Mouse (Mus musculus) inflammation-experienced regulatory T-cells (primary cell): Measurements from ENCODE around the gene Trmt1l. TPM values are rescaled to one million over a fixed set of nuclear protein-coding genes. Genes with fewer than 3 reads are reported as not detected.

Source experiments
- polyA plus RNA-seq, 2 experiments: library from polyadenylated mRNA; unstranded; fragments of 100-300 nt; shearing (Covaris generic); gene quantifications; one replicate each; pipeline ENCODE4 v1.2.1; 2017

Trmt1l gene
- 10 to 100 TPM; 86.3 to 87.2 TPM for polyA plus RNA-seq

DNA sequence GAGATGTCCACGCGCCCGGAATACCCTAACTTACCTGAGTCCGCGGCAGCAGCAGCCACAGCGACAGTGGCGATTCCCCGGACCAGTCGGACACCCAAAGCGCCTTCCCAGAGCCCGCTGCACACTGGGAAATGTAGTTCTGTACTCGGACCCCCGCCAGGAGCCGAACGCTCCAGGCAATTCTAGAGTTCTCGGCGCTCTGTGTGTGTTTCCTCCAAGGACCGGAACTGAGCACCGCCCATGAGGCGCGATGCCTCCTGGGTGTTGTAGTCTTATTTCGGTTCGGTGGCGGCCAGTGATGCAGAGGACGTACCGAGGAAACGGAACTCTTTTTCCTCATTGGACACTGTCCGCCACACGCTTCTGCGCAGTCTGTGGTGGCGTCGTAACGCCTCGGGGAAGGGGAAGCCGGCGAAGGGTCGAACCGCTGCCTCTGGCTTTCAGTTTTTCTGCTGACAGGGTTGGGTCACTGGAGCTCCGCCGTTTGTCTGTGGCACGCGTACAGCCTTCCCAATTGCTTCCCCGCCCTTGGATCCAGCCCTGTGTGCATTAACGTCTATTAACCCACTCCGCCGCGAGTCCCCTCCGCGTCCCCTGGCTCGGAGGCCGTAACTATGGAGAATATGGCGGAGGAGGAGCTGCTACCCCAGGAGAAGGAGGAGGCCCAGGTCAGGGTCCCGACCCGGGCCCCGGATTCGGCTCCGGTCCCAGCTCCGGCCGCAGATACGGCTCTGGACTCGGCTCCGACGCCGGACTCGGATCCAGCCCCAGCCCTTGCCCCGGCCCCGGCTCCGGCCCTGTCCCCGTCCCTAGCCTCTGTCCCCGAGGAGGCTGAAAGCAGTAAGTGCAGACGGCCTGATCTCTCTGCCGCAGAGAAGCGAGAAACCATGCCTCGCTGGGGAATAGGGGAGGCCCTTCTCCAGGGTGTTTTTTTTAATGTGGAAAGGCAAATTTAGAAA, at the start of gene Trmt1l, which contains the start of gene Swt1:
Gene Trmt1l (plus strand): TSS at position 280 of the 959 bp plus-strand sequence.
Gene Swt1 (minus strand): TSS at position 193 of the 959 bp plus-strand sequence.

DNA sequence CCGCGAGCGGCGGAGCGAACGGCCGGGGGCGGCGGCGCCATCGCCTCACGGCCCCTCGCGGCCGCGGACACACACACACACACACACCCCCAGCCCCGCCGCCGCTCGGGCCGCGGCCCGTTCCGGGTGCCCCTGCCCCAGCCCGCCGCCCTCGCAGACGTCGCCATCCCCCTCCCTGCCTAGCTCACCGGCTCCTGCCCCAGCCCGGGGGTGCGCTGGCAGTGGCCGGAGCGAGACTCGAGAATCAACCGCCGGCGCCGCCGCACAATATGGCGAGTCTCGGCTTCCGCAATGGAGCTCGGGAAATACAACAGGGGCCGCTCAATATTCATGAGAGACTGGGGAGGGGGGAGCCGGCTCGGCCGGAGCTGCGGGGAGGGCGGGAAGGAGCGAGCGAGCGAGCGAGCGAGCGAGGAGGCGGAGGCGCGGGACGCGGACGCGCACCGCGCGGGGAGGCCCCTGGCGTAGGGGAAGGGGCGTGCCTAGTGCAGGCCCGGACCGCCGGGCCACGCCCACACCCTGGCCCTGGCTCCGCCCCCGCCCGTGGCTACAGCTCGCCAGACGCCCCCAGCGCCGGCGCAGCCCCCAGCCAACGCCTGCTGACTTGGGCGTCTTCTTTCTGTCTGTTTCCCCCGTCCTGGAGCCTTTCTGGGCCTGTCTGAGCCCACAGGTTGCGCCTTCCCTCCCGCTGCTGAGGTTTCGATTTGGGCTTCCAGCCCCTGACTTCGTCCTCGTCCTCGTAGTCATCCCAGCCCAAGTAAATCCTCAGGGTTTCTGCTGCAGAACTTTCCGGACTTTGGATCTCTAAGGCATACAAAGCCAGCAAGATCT, 72.4 kb downstream of the Trmt1l start, which contains the start of gene Rnf2:
Gene Rnf2 (minus strand): TSS at position 425 of the 831 bp plus-strand sequence.

Other genes starting within 250 kb of the Trmt1l start
- gene Gm47985, start 246.0 kb upstream of the Trmt1l start, polyA plus RNA-seq, result under 1 TPM in 1 of 2 experiments, not detected in 1; 0.11 TPM
- gene Gm8947, start 236.2 kb upstream of the Trmt1l start, polyA plus RNA-seq, result not detected
- not detected for gene Gm47995, start 230.1 kb upstream of the Trmt1l start, polyA plus RNA-seq
- gene 3110040M04Rik, start 224.4 kb upstream of the Trmt1l start, polyA plus RNA-seq, result under 1 TPM in 1 of 2 experiments, not detected in 1; 0.30 TPM
- not detected for gene Gm47996, start 218.4 kb upstream of the Trmt1l start, polyA plus RNA-seq
- gene Ivns1abp, start 84.1 kb upstream of the Trmt1l start, polyA plus RNA-seq, result 100 to 1,000 TPM; 185 to 246 TPM
- gene Swt1, start 87 bp upstream of the Trmt1l start, polyA plus RNA-seq, result 10 to 100 TPM; 34.3 to 38.6 TPM
- gene Rnf2, start 72.4 kb downstream of the Trmt1l start, polyA plus RNA-seq, result 10 to 100 TPM; 77.9 to 79.5 TPM
- gene Fam129a, start 142.6 kb downstream of the Trmt1l start, polyA plus RNA-seq, result 10 to 100 TPM; 16.4 to 64.7 TPM